Mouse (Mus musculus): ENCODE data around the gene Plcg2.

DNA sequence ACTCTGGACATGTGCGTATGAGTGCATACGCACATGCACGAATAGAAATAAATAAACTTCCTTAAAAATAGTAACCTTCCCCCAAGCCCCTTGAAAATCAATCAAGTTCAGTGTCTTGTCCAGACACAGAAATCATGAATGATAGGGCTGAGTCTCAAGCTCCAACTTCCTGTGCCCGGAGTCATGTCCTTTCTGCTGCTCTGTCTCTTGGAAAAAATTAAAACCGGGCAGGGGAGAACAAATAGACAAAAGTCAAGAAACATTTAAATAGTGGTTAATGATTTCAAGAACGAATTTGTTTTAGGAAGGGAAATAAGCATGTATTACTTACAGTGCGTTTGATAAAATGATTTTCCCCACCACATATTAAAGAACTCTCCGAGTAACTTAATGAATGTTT lies 178.9 kb downstream of the Plcg2 start:
- TF ChIP-seq POLR2A (IDR thresholded peaks at IDR 0.05; ENCODE audit: borderline replicate concordance, low read depth, low read length) (no peak), CTCF (IDR thresholded peaks at IDR 0.05; ENCODE audit: low read depth, low read length) (no peak)
